Mouse (Mus musculus) midbrain, embryonic 16.5 days (tissue): Measurements from ENCODE around the gene Ube2d1. TPM values are rescaled to one million over a fixed set of nuclear protein-coding genes. Genes with fewer than 3 reads are reported as not detected.

ENCODE experiments used
- ATAC-seq: fragments of 200-750 bp; cut with Nextera tagmentation; 2 replicates; pipeline ENCODE4 v1.8.0; 2017; ENCODE audit warnings: moderate TSS enrichment
- H3K27ac ChIP-seq: fragments of 300-500 bp; sonication (generic); 2 replicates; pipeline ENCODE4 v1.5.1; 2014; ENCODE audit warnings: mild to moderate bottlenecking, low read length, mixed read lengths
- H3K27me3 ChIP-seq: fragments of 300-500 bp; sonication (generic); 2 replicates; pipeline ENCODE4 v1.6.1; 2014; ENCODE audit warnings: low read depth, low read length, mixed read lengths; ENCODE audit not compliant: control insufficient read depth, insufficient read depth
- H3K36me3 ChIP-seq: fragments of 300-500 bp; sonication (generic); 2 replicates; pipeline ENCODE4 v1.6.1; 2014; ENCODE audit warnings: mild to moderate bottlenecking, low read length, moderate library complexity, mixed read lengths; ENCODE audit not compliant: control insufficient read depth, insufficient read depth
- H3K4me1 ChIP-seq: fragments of 300-500 bp; sonication (generic); 2 replicates; pipeline ENCODE4 v1.6.1; 2014; ENCODE audit warnings: mild to moderate bottlenecking, low read length, mixed read lengths; ENCODE audit not compliant: control insufficient read depth, insufficient read depth
- H3K4me2 ChIP-seq: fragments of 300-500 bp; sonication (generic); 2 replicates; pipeline ENCODE4 v1.6.1; 2014; ENCODE audit warnings: mild to moderate bottlenecking, low read length, mixed read lengths
- H3K4me3 ChIP-seq: fragments of 300-500 bp; sonication (generic); 2 replicates; pipeline ENCODE4 v1.5.1; 2014; ENCODE audit warnings: low read depth, mild to moderate bottlenecking, low read length, moderate library complexity, mixed read lengths
- H3K9ac ChIP-seq: fragments of 300-500 bp; sonication (generic); 2 replicates; pipeline ENCODE4 v1.6.1; 2014; ENCODE audit warnings: low read depth, low read length, mixed read lengths
- H3K9me3 ChIP-seq: fragments of 300-500 bp; sonication (generic); replicated peaks from 2 replicates; pipeline ENCODE4 v1.6.1; 2014; ENCODE audit warnings: mild to moderate bottlenecking, low read length, mixed read lengths; ENCODE audit not compliant: control insufficient read depth, poor library complexity, severe bottlenecking
- WGBS: fragments of 180-500 bp; shearing (Covaris S2); extraction: QIAGEN DNeasy Blood & Tissue Kit; methylation state at CpG from one replicate; pipeline ENCODE4 v1.1.7; 2014; 5-methylcytosine and 5-hydroxymethylcytosine counted together
- polyA plus RNA-seq: library from polyadenylated mRNA; unstranded; fragments of >200 nt; fragmentation: Nextera tagmentation; extraction: Ambion mirVana; gene quantifications from 2 replicates; pipeline ENCODE4 v1.2.1, GENCODE M21; 2015

The Ube2d1 gene
- polyA plus RNA-seq: 187 and 193 TPM in 2 replicates

DNA sequence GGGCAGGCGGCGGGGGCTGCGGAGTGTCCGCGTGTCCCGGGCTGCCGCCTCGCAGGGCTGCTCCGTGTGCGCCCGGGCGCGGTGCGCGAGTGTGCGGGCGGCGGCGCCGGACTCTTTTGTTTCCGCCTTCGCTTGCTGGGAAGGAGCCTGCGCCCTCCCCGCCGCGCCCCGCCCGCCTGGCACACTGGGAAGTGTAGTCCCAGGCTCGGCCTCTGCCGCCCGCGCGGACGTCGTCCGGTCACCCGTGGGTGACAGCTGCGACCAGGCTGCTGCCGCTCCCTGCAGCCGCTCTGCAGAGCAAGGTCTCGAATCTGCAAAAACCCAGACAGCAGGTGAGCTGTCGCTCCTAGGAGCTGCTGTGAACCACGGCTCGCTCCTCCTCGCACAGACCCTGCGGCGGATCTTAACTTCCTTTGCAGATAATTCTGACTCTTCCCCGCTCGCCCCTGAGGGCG is at the start of gene Ube2d1:
TSS of gene Ube2d1 (minus strand) at position 137 of the 455 bp plus-strand sequence.
- peak within 1 kb of the TSS; percentile 60 for H3K4me2 ChIP-seq
- H3K27me3 ChIP-seq: no peaks in the 10 kb centered on the region
- ATAC-seq: peak; percentile 96
- H3K4me3 ChIP-seq: peak within 1 kb of the TSS; percentile 93
- no peaks in the 10 kb centered on the region for H3K9me3 ChIP-seq
- peak within 1 kb of the TSS; percentile 91 for H3K27ac ChIP-seq
- H3K9ac ChIP-seq: peak within 1 kb of the TSS; percentile 99
- H3K36me3 ChIP-seq: no peaks in the 10 kb centered on the region
- peaks cover 28% of the 10 kb centered on the region for H3K4me1 ChIP-seq
- under 1% methylated on average over 49 of the region's 50 CpGs for WGBS

DNA sequence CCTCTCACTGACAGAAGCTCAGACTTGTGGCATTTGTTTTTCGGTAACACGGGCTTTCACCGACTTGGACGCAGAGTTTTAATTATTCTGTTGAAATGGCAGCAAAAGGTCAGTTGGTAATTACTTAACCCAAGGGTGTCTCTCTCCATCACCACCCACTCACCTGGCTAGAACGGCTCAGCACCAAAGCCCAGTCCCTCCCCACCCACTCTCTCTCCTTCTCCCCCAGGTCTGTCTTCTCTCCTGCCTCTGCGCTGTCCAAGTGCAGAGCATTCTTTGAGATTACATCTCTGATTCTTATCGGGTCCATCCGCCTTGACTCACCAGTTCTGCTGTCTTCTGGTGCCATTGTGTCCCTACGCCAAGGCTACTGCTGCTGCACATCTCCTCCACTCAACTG is 47.8 kb upstream of the Ube2d1 start:
- 94% methylated on average over 9 of the region's 9 CpGs for WGBS
- Histone ChIP-seq H3K9ac (no peak overlapping the region), H3K27ac (no peak overlapping the region), H3K36me3 (peaks cover 16% of the 10 kb centered on the region), H3K4me1 (no peaks in the 10 kb centered on the region), H3K4me2 (no peak overlapping the region), H3K27me3 (no peaks in the 10 kb centered on the region), H3K9me3 (no peaks in the 10 kb centered on the region), H3K4me3 (no peak overlapping the region)
- no peak for ATAC-seq

DNA sequence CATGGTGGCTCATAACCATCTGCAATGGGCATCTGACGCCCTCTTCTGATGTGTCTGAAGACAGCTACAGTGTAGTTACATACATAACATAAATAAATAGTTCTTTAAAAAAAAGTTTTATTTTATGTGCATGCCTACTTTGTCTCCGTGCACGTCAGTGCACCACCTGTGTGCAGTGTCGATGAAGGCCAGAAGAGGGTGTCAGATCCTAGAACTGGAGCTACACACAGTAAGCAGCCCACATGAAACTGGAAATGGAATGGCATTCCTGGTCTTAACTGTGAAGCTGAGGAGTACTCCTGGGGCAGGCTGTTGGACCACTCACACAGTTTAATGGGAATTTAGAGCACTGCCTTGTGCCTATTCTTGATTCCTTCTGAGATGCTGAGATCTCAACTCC is 47.3 kb upstream of the Ube2d1 start:
- WGBS: 90% methylated on average over 4 of the region's 4 CpGs
- ATAC-seq: no peak
- no peak overlapping the region for H3K27ac ChIP-seq
- no peaks in the 10 kb centered on the region for H3K27me3 ChIP-seq
- H3K9me3 ChIP-seq: no peaks in the 10 kb centered on the region
- H3K9ac ChIP-seq: no peak overlapping the region
- H3K4me1 ChIP-seq: no peaks in the 10 kb centered on the region
- H3K4me2 ChIP-seq: no peak overlapping the region
- H3K36me3 ChIP-seq: peaks cover 16% of the 10 kb centered on the region
- H3K4me3 ChIP-seq: no peak overlapping the region

DNA sequence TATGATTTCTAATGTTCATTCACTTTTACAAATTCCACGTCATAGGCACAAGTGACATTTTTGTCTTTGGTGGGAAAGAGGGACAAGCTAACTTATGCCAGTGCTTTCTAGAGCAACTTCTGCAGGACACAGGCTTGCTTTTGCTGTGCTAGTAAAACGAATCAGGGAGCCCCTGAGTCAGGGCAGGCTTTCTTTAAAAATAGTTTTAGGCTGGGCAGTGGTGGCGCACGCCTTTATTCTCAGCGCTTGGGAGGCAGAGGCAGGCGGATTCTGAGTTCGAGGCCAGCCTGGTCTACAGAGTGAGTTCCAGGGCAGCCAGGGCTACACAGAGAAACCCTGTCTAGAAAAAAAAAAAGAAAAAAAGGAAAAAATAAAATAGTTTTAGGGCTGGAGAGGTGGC is 46.8 kb upstream of the Ube2d1 start:
- H3K4me1 ChIP-seq: no peaks in the 10 kb centered on the region
- no peak for ATAC-seq
- H3K27me3 ChIP-seq: no peaks in the 10 kb centered on the region
- H3K27ac ChIP-seq: no peak overlapping the region
- peaks cover 16% of the 10 kb centered on the region for H3K36me3 ChIP-seq
- no peak overlapping the region for H3K4me2 ChIP-seq
- no peaks in the 10 kb centered on the region for H3K9me3 ChIP-seq
- WGBS: 96% methylated on average over 7 of the region's 7 CpGs
- H3K4me3 ChIP-seq: no peak overlapping the region
- no peak overlapping the region for H3K9ac ChIP-seq

DNA sequence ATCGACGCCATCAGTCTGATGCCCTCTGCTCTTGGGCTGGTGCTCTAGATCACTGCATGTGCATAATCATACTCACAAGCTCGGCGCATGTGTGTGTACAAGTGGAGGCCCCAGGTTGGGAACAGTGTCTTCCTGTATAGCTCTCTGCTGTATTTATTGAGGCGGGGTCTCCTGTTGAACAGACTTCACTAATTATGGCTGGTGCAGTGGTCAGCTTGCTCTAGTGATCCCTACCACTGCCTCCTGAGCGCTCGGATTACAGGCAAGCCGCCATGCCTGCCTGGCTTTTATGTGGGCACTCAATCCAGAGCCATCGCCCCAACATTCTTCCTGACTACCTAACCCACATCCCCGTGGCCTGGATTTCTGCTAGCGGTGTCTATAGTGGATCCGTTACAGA is 45.0 kb upstream of the Ube2d1 start:
- ATAC-seq: no peak
- 95% methylated on average over 12 of the region's 12 CpGs for WGBS
- no peaks in the 10 kb centered on the region for H3K9me3 ChIP-seq

DNA sequence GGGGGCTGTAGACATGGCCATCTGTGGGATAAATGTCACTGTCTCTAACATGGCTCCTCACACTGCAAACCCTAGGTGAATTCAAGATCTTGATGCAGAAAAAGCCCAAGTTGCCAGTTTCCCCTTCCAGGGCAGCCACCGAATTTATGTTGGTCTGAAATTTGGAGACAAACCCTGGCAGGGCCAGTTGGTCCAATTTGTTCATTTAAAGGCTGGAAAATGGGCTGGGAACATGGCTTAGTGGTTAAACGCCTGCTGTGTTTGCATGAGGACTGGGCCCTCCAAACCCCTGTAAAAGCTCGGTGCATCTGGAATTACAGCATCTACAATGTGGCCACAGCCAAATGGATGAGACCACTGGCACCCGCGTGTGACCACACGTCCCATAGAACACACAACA is 44.2 kb upstream of the Ube2d1 start:
- Histone ChIP-seq H3K4me1 (no peaks in the 10 kb centered on the region), H3K27ac (no peak overlapping the region), H3K4me2 (no peak overlapping the region), H3K36me3 (peaks cover 9% of the 10 kb centered on the region), H3K9ac (no peak overlapping the region), H3K4me3 (no peak overlapping the region), H3K9me3 (no peaks in the 10 kb centered on the region), H3K27me3 (no peaks in the 10 kb centered on the region)
- WGBS: 95% methylated on average over 6 of the region's 6 CpGs
- no peak for ATAC-seq

More for the DNA sequence above, 45.0 kb upstream of the Ube2d1 start:
- Histone ChIP-seq H3K4me3 (no peak overlapping the region), H3K4me1 (no peaks in the 10 kb centered on the region), H3K9ac (no peak overlapping the region), H3K36me3 (peaks cover 11% of the 10 kb centered on the region), H3K4me2 (no peak overlapping the region), H3K27me3 (no peaks in the 10 kb centered on the region), H3K27ac (no peak overlapping the region)

DNA sequence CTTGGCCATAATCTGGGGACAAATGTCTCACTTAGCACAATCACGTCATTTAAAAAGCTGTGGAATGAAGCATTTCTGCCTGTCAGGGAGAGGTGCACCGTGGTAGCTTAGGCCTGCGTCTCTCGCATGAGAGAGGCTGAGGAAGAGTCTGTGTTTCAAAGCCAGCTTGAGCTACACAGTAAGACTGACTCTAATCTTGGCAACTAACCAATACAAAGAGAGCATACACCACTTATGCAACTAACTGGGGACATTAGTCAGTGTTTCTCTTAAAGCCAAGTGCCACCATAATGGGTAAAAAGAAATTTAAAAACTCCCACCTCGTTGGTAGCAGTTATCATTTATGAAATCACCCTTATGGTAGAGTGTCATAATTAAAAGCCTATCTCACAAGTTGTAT is 43.8 kb upstream of the Ube2d1 start:
- H3K27ac ChIP-seq: no peak overlapping the region
- no peaks in the 10 kb centered on the region for H3K27me3 ChIP-seq
- no peaks in the 10 kb centered on the region for H3K4me1 ChIP-seq
- whole genome bisulfite sequencing: 95% methylated on average over 5 of the region's 5 CpGs
- H3K4me3 ChIP-seq: no peak overlapping the region
- no peak overlapping the region for H3K4me2 ChIP-seq
- no peaks in the 10 kb centered on the region for H3K9me3 ChIP-seq
- H3K36me3 ChIP-seq: peaks cover 8% of the 10 kb centered on the region
- no peak for ATAC-seq
- H3K9ac ChIP-seq: no peak overlapping the region

DNA sequence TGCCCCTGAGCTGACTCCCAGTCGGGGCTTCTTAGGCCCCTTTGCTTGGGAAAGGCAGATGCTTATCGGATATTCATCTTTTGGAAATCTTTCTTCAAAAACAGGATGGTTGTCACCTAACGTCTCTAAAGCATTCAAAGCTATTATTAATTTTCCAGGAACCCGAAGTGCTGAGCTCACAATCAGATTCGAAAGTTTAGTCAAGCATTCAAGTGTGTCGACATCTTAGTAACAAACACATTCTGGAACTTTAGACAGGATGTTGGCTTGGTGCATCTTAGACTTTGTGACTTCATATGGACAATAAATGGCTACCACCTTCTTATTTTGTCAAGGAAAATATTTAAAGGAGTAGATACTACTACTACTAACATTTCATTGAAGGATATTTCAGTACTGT is 43.3 kb upstream of the Ube2d1 start:
- Histone ChIP-seq H3K9ac (no peak overlapping the region), H3K4me2 (no peak overlapping the region), H3K27ac (no peak overlapping the region), H3K9me3 (no peaks in the 10 kb centered on the region), H3K4me1 (no peaks in the 10 kb centered on the region), H3K36me3 (peaks cover 8% of the 10 kb centered on the region), H3K27me3 (no peaks in the 10 kb centered on the region), H3K4me3 (no peak overlapping the region)
- no peak for ATAC-seq
- WGBS: 83% methylated on average over 6 of the region's 6 CpGs

DNA sequence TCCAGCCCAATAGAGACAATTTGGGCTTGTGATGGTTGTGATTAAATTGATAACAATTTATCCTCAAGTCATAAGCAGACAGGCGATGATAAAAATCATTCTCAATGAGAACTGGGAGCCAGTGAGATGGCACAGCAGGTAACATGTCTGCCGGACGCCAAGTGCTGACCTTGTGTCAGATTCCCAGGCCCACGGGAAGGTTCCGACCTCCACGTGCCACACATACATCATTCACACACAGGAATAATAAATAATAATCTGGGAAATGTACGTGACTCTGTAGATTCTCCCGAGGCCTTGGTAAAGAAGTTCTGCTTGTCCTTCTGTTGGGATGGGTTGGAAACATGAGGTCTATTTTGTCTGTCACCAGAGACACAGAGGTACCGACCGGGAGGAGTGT is 42.3 kb upstream of the Ube2d1 start:
- H3K4me2 ChIP-seq: no peak overlapping the region
- H3K9ac ChIP-seq: no peak overlapping the region
- no peaks in the 10 kb centered on the region for H3K27me3 ChIP-seq
- H3K27ac ChIP-seq: no peak overlapping the region
- no peak overlapping the region for H3K4me3 ChIP-seq
- no peak for ATAC-seq
- H3K9me3 ChIP-seq: no peaks in the 10 kb centered on the region
- H3K4me1 ChIP-seq: no peaks in the 10 kb centered on the region
- peaks cover 8% of the 10 kb centered on the region for H3K36me3 ChIP-seq
- 87% methylated on average over 10 of the region's 10 CpGs for WGBS
